Mouse (Mus musculus): ENCODE data around the gene Dusp16.
A peak's percentile ranks its signal among the peaks of the same experiment; 100 is the strongest.

Dusp16 gene

GRCm38 (mm10) chr6:134792141-134793045, at the start of gene Dusp16:
TSS of gene Dusp16 (minus strand) at chr6:134792625.
- DNase-seq = peak; percentile 93 to 97

DNA sequence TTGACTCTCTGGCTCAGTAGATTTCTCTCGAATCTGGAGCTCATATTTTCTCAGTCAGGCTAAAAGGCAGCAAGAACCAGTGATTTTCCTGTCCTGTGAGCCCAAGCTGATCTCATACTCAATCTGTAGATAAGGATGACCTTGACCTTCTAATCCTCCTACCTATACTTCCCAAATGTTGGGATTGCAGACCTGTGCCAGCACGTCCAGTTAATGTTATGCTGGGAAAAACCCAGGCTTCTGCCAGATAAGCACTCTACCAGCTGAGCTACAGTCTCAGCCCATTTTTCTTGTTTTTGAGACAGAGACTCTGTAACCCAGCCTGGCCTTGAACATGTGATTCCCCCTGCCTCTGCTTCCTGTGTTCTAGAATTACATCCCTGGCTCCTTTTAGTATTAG, 47.9 kb upstream of the Dusp16 start:
- no peak for DNase-seq

DNA sequence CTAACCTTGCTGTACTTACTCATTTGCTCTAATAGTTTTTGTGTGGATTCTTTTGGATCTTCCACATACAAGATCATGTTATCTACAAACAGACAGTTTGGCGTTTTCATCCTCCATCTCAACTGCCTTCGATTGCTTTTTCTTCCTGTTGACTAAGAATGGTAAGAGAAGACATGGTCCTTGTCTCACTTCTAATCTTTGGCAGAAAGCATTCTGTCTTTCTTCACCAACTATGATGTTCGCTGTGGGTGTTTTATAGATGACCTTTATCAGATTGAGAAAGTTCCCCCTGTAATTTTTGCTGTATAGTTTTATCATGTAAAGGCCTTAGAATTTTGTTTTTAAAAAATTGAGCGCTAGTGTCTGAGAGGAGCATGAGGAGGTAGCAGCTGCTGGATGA, 45.7 kb upstream of the Dusp16 start:
- no peak for DNase-seq

GRCm38 (mm10) chr6:134834585-134835251, 42.3 kb upstream of the Dusp16 start:
- DNase-seq = no peak

DNA sequence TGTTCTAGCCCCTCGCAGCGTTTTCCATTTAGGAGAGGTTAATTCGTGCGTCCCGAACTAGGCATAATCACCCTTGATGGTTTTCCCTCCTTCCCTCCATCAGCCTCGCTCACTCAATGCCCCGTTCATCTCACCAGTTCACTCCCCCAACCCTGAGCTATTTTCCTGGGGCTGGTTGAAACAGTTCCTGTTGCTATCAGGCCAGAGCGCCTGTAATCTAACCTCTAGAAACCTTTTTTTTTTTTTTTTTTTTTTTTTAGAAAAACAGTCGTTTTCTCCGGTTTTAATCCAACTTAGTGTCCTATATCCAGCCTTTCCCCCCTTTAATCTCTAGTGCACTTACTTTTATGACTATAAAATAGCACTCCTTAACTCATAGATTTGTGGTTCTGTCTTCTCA, 38.4 kb upstream of the Dusp16 start:
- no peak for DNase-seq

DNA sequence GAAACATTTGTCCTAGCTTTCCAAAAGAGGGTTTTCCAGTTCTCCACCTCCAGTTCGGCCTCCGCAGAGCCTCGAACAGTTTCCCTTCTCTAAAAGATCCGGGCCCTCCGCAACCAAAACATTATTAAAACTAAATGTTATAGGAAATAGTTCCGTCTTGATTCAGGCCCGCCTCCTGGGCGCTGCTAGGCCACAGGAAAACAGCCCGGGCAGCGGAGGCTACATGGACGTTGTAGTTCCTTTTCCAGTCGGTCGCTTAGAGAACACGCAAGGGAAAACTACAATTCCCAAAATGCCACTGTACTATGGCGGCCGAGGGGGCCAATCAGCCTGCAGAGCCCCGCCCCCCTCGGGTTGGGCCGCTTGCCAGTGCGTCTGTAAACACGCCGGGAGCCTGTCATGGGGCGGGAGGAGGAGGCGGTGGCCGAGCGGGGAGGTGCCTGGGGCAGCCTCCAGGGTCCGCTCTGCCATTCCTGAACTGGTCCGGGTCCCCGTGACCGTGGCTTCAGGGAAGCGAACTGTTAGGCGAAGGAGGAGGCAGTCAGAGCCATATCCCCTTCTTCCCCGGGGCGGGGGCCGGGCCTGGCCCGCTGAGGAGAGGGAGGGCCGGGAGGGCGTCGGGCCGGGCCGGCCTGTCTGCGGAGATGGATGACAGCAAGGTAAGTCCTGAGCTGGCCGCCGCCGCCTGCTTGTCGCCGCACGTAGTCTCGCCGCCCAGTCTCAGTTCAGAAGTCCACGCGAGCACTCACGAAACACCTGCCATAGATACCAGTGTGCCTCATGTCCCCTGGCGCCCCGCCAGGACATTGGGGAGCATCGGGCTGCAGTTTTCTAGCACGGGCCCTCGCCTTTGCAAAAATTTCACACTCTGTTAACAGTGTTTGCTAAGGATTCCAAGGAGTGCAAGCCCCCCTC, 37.6 kb upstream of the Dusp16 start, which contains the start of gene Crebl2:
Crebl2 (plus strand) TSS at position 369 of the 915 bp plus-strand sequence.
- DNase-seq = peak; percentile 99 to 100

DNA sequence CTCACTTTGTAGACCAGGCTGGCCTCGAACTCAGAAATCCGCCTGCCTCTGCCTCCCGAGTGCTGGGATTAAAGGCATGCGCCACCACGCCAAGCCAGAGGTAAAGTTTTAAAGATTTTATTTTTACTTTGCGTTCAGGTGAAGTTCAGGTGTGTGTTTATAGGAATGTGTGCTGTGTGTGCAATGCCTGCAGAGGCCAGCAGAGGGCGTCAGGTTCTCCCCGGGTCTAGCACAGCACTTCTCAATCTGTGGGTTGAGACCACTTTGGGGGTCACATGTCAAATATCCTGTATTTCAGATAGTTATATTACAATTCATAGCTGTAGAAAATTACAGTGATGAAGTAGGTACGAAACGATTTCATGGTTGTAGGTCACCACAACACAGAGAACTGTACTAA, 30.4 kb upstream of the Dusp16 start:
- no peak for DNase-seq

DNA sequence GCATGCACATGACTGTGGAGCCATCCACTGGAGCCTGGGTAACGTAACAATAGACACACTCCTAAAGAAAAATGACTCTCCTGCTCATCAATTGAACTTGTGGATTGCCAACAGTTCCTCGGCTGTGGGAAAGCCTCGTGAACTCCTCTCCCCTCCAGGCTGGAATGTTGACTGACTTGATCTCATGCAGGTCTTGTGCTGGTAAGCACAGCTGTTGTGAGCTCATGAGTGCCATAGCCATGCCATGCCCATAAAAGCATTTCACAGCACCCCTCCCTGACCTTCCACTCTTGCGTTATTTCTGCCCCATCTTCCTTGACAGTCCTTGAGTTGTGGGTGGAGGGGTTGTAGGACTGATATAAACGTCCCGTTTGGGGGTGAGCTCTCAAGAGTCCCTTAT, 28.0 kb upstream of the Dusp16 start:
- DNase-seq = peak; percentile 51 to 70

DNA sequence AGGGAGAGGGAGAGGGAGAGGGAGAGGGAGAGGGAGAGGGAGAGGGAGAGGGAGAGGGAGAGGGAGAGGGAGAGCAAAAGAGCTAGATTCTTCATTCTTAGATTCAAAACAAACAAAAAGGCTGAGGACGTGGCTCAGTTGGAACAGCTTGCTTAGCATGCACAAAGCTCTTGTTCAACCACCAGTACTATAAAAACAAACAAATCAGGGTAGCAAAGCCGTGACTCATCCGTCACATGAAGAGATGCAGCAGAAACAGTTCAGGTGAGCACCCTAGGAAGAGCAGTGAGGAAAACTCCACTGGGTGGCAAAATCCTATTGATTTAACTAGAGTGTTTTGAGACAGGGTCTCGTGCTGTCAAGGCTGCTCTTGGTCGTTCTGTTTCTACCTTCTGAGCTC, 27.3 kb upstream of the Dusp16 start:
- DNase-seq = peak in 1 of 2 experiments; percentile 66

GRCm38 (mm10) chr6:134817051-134817928, 24.9 kb upstream of the Dusp16 start:
- DNase-seq = no peak

- no peak for DNase-seq
These were observed 20.6 kb upstream of the Dusp16 start for GRCm38 (mm10) chr6:134813066-134813465.

DNA sequence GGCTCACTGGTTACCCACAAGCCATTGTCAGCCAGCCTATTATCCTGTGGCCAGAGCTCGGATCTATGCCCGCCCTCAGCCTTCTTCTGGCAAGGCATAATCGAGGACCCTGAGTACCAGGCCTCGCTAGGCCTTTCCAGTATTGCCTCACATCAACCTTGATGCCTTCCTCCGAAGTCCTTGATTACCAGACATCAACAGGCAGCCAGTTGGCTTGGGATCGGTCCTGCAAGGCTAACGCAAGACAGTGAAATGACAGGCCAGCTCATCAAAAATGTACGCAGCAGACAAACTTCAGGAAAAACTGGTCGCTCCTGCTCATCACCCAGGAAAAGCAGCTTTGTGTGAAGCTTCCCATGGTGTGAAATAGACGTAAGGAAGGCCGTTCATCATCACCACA, 15.4 kb upstream of the Dusp16 start:
- no peak for DNase-seq

GRCm38 (mm10) chr6:134807091-134807490, 14.7 kb upstream of the Dusp16 start:
- DNase-seq = peak; percentile 7 to 49

DNA sequence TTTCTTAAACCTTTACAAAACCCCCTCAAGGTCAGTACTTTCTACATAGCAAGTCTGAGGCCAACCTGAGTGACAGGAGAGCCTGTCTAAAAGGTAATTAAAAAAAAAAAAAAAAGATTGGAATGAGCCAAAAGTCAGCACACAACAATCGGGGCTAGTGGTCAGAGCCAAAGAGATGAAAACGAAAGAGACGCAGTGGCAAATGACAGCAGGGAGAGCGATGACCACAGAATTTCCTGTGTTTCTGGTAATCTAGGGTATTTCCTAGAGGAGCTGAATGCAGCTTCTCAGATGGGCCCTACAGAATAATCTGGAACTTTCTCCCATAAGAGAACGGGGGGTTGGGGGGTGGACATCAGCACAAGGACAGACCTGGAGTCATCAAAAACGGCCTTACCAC, 13.7 kb upstream of the Dusp16 start:
- no peak for DNase-seq

DNA sequence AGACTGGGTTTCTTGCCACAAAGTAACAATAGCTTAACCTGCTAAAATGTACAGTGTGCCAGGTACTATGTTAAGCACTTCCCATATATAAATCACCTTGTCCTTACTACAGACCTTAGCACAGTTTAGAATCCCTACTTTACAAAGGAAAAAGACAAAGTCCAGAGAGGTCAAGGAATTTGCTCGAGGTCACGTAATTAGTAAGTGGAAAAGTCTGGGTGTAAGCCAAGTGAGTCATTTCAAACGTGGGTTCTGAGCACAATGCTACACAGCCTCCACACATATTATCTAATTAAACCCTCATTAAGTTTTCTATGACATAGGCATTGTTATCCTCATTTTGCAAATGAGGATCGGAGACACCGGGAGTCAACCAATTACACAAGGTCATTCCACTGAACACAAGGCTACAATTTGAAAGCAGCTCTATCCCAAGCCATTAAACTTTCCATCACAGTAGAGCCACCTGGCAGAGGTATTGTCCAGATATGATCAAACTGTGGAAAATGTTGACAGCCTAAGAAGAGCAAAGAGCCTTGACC, 12.4 kb upstream of the Dusp16 start:
- no peak for DNase-seq

GRCm38 (mm10) chr6:134802641-134803043, 10.2 kb upstream of the Dusp16 start:
- peak; percentile 86 to 92 for DNase-seq

DNA sequence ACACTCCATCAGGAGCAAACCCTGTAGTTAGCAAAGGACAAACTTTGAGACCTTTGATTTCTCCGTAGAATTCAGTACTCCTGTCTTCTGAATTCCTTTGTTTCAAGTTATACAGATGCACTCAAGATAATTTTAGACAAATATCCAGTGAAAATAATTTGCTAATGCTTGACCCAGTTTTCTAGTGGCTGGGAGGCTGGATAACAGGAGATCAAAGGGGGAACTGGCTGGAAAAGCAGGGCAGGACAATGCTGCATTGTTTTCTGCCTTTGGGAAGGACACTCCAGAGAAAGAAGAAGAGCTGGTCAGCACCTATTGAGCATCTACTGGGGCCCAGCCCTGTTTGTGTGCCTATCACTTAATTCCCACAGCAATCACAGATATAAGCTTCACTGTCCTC, 9.1 kb upstream of the Dusp16 start:
- peak; percentile 11 to 27 for DNase-seq

DNA sequence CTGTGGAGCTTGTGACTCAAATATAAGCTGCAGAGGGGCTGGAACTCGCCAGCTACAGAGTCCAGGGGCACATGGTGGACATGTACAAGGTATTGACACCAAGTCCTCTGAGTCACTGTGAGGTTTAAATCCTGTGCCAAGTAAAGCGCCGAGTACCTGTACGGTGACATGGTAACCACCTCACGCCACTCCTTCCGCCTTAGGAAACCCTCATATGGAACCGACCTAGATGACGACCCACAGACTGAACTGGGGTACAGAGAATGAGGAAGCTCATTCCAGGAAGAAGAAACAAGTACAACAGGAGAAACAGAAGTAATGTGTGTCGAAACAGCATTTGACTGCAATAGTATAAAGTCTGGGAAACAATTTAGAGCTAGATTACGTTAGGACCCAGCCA, 3.9 kb upstream of the Dusp16 start:
- peak; percentile 52 to 75 for DNase-seq

GRCm38 (mm10) chr6:134793911-134794520, 1.6 kb upstream of the Dusp16 start:
- peak; percentile 86 to 87 for DNase-seq

DNA sequence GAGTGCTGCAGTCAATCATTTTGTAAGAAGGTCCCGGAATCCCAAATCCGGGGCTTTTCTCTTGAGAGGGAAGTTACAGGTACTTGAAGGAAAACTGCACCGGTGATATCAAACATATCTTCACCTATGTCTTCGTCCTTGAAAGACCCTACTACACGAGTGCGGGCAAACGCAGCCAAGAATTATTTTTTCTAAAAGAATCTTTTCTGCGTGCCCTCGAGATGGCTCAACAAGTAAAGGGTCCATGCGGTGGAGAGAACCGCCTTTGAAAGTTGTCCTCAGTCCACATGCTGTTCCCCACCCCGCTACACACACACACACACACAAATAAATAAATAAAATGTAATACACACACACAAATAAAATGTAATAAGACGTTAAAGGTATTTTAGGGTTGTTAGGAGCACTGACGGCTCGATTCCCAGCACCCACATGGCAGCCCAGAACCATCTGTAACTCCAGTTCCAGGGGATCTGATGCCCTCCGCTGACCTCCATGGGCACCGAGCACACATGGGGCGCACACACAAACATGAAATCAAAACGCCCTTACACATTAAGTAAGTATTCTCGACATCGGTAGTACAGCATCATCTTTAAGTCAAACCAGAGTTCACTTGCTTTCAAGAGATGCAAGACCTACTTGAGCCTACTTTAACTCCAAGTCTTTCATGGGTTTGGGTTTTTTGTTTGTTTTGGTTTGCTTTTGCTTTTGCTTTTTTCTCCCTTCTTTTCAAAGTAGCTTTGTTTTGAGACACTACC, 801 bp upstream of the Dusp16 start:
- DNase-seq = no peak
